Mouse (Mus musculus) c-Kit-positive CD71-negative TER-119-negative erythroid progenitor cells, embryonic 14.5 days (primary cell): ENCODE data around the gene Brpf1.
A peak's percentile ranks its signal among the peaks of the same experiment; 100 is the strongest.
"Not testable (repeated sequence)": the region's sequence is repeated elsewhere in the genome, so short reads cannot be mapped to it uniquely, and the experiment has no call there.

Experiments used
- DNase-seq: peaks from one replicate; pipeline ENCODE4 v3.0.0-alpha.2; 2013; ENCODE audit warnings: low read depth

Brpf1 gene

GRCm38 (mm10) chr6:113306322-113306985 is 483 bp upstream of the Brpf1 start:
- peak; percentile 98 for DNase-seq

DNA sequence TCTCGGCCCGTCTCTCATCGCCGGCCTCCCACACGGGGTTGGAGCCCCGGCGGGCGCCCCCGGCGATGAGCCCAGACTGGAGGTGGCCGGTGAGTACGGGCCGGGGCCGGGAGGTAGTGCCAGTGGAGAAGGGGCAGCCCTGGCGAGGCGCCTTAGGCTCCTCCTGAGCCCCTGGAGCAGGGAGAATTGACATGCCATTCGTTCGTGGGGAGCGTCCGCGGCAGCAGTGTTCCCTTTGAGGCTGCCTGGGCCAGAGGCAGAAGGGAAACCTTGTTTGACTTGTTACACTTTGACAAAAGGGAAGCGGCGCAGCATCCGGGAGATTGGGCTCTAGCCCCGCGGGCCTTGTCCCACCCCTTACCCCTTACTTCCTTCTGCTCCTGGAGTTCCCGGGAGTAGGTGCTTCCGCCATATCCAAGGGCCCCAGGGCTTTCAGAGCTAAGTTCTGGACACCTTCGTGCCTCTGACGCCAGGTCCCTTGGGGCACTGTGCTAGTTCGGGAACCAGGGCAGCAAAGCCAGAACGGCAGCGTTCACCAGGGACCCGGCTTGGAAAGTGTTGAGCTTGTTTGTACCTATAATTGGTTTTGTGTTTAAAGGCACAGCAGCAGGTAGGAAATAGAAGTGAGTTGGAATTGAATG is 664 bp downstream of the Brpf1 start:
- no peak for DNase-seq

DNA sequence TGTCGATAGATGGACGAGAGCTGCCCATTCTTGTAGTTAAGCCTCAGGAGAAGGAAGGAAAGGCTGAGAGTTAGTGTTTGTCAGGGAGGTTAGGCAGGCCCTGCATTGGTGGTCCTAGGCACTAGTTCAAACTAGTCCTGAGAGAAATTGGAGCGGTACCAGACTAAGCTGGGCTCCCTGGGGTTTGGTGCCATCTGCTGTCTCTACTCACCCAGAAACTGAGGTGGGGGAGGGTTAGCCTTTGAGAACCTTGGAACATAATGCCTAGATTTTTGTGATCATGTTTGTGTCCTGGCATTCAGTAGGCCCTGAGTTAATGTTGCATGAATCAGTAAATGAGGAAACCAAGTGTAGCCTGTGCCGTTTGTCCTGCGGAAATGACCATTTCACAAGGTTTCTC is 1.2 kb downstream of the Brpf1 start:
- no peak for DNase-seq

DNA sequence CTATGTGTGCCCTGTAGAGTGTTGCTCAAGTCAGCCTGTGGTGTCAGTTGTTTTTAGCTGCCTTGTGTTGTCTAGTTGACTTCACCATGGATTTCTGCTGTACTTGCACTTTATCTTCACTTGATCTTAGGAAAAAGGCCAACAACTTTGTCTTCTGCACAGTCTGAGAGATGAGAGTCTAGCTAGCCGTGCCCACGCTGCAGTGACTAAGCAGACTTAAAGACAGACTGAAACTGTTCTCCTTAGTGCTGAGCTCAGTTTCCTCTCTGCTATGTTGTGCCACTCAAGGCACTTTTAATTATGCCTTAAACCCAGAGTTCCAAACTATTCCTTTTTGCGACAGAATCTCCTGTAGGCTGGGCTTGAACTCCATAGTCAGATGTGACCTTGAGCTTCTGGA is 9.0 kb downstream of the Brpf1 start:
- DNase-seq: no peak

DNA sequence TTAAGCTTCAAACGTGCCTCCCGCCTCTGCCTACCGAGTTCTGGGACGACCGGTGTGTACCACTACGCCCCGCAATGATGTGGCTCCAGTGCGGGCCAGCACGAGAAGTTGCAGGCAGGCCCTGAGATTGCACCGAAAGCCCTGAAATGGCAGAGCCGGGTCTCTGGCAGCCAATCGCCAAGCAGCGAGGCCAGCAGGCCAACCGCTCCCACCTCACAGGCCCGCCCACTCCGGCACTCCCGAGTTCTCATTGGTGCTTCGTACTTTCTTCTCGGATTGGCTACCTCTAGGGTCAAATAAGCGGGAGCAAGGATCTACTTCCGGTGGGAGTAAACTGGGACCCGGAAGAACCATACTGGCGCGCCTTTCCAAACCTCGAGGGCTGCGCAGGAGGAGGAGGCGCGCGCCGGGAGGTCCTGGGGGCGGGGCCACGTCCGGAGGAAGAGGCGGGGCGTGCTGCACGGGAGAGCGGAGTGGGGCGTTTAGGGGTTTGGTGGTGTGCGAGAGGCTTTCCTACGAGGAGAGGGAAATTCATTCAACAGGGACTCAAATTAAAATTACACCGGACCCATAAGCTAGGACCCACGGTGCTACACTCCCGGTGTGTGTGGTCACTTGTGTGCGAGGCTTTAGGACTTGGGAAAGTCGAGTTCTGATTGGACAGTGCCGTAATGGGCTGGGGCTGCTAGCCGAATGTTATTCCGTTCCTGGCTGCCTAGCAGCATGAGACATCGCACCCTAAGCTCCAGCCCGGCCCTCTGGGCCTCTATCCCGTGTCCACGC is 19.8 kb downstream of the Brpf1 start, which contains the start of gene Ogg1:
Gene Ogg1 (plus strand): TSS at position 440 of the 783 bp plus-strand sequence.
- DNase-seq: peak; percentile 94

DNA sequence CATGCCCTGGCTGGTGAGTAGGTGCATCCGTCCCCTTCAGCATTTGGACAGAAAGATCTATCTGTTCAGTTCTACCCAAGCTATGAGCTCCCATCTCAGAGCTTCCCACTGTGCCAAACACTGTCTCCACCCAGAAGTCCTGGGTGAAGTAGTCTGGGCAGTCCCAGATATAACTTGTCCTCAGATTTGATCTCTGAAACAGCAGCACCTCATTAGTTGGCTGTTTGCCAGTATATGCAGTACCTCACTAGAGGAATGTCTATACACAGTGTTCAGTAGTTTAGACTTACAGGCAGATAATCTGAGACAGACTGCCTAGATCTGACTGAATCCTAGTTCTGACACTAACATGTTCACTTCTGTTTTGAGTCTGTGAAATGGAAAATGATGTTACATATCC is 22.5 kb downstream of the Brpf1 start:
- DNase-seq: no peak

DNA sequence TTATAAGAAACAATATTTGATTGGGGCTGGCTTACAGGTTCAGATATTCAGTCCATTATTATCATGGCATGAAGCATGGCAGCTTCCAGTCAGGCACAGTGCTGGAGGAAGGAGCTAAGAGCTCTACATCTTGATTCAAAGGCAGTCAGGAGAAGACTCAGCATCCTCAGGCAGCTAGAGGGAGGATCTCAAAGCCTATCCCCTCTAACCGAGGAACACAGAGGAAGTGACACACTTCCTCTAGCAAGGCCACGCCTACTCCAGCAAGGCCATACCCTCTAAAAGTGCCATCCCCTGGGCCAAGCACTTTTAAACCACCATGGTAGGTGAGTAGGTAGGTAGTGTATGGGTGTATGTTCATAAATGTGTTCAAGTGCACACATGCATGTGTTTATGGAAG is 23.6 kb downstream of the Brpf1 start:
- DNase-seq: no peak

DNA sequence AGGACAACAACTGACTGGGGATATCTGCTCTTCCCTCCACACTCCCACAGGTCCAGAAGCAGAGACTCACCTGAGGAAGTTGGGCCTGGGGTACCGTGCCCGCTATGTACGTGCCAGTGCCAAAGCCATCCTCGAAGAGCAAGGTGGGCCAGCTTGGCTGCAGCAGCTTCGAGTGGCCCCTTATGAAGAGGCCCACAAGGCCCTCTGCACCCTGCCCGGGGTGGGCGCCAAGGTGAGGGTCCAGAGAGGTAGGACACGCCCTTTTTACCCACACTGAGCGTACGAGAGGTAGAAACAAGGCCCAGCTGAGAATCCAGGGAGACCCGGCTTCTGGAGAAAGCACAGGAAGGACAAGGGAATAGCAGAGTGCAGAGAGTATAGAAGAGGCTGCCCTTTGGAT is 24.8 kb downstream of the Brpf1 start:
- DNase-seq: no peak

GRCm38 (mm10) chr6:113332734-113333133 is 25.8 kb downstream of the Brpf1 start:
- not testable (repeated sequence) for DNase-seq

- DNase-seq: no peak
Observed at GRCm38 (mm10) chr6:113333137-113333950, 26.4 kb downstream of the Brpf1 start.

- DNase-seq: no peak
Observed at GRCm38 (mm10) chr6:113334216-113334615, 27.3 kb downstream of the Brpf1 start.

DNA sequence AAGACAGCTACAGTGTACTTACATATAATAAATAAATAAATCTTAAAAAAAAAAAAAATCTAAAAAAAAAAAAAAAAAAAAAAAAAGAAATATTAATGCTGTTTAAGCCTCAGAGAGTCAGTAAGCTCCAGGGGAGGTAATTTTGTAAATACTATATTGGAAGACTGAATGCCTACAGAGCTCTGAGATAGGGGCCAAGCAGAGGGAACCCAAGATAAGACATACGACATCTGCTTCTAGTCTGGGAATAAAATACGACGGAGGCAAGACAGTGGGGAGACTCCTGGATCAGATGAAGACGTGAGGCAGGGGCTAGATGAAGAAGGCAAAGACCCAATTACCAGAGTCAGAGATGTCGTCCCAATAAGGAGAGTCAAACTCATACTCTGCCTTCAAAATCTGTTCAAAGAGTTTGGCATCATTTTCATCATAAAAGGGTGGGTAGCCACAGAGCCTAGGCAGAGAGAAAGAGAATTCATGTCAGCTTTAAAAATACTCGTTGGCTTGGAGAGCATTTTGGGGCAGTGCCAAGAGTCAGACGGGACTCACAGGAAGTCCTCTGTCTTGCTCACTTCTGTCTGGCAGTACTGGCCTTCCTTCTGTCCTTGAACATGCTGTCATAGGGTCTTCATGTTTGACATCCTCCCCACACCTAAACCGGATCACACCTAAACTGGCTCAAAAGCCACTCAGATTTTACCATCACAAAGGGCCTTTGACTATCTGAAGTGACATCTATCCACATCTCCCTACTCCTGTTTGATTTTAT is 30.1 kb downstream of the Brpf1 start:
- no peak for DNase-seq

DNA sequence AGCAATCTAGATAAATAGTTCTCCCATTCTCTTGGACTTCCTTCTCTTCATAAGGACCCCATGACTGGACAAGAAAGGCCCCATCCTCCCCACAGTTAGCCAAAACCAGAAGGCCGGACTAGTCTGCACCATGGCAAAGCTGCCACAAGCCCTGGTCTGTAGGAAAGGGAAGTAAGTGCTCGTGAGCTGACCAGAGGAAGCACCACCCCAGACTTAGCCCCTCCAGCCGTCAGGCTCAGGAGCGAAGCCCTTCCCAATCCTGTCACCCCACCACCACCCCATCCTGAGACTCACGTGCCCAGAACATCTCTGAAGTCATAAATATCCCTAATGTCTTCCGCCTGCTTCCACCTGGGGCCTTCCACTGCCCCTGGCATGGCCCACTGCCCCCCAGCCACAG is 34.6 kb downstream of the Brpf1 start:
- DNase-seq: no peak

- DNase-seq: no peak
Observed at GRCm38 (mm10) chr6:113342297-113342696, 35.4 kb downstream of the Brpf1 start.

DNA sequence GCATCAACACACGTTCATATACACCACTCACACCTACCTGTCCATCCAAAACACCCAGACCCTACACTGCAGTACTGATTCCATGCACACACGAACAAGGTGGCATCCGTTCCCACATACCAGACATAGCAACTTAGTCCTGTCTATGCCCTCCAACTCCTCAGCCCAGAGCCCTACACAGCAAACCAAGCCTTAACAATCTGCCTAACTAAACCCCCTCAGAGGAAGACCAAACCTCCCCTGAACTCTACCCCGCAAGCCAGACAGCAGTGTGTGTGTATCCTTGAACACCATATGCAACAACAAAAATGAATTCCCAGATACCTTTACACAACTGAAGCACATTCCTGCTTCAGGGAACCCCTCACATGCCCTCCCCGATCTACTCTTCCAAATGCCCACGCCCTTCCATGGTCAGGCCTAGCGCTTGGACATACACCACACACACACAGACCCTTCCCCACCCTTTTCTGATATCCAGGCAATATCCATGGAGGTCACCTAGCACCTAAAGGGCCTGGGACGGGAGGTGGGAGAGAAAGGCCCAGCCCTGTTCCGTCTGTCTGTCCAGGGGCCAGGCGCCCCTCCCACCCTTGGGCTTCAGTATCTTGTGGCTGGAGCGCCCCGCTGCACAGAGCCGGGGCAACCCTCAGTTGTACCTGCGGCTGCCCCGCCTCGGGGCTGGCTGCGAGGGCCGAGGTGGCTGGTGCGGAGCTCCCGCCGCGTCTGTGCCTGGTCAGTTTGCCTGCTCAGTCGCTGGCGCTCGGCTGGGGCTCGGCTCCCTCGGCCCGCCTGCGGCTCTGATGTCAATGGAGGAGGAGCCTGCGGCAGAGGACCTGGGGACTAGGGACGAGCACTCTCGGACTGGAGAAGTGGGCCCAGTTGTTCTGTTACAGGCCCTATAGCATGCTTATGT is 36.5 kb downstream of the Brpf1 start, which contains the start of gene Camk1:
Gene Camk1 (minus strand): TSS at position 808 of the 916 bp plus-strand sequence.
- peak; percentile 44 for DNase-seq

DNA sequence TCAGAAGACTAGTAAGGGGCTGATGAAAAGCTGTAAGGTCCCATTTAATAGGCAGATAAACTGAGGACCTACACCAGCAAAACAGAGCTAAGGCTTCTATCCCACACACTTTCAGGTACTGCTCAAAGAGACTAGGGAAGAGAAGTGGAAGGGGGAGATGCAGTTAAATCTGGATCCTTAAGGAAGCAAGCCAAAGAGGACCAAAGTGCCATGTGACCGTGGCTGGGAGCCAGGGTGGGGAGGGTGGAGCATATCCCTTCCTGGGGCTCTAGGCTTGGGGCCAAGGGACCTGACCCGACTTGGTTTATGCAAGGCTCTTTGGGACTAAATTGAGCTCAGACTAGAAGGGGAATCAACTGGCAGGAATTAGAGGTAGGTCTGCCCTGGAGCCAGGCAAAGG is 37.4 kb downstream of the Brpf1 start:
- no peak for DNase-seq

DNA sequence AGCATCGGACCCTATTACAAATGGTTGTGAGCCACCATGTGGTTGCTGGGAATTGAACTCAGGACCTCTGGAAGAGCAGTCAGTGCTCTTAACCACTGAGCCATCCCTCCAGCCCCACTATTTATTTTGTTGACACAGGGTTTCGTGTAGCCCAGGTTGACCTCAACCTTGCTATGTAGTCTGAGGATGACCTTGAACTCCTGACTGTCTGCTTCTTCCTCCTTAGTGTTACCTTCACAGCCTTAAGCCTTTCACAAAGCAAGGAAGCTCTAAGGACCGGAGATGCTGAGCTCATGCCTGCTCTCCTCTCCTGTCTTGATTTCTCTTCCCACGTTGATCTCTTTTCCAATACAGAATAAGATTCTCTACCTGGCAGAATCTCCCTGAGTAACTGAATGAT is 40.0 kb downstream of the Brpf1 start:
- no peak for DNase-seq

GRCm38 (mm10) chr6:113350538-113350937 is 43.6 kb downstream of the Brpf1 start:
- no peak for DNase-seq

DNA sequence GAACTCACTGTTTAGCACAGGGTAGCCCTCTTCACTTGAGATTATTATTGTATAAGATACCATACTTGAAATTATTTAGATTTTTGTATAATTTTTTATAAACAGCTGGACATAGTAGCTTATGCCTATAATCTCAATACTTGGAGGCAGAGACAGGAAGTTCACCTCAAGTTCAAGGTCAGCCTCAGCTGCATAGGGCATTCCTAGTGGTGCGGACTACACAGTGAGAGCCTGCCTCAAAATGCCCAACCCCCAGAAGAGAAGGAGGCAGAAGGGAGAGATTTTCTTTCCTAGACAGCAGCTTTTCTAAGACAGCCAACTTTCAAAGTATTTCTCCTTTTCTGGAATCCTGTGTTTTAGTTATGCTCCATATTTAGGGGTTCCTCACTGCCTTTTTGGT is 44.2 kb downstream of the Brpf1 start:
- no peak for DNase-seq

DNA sequence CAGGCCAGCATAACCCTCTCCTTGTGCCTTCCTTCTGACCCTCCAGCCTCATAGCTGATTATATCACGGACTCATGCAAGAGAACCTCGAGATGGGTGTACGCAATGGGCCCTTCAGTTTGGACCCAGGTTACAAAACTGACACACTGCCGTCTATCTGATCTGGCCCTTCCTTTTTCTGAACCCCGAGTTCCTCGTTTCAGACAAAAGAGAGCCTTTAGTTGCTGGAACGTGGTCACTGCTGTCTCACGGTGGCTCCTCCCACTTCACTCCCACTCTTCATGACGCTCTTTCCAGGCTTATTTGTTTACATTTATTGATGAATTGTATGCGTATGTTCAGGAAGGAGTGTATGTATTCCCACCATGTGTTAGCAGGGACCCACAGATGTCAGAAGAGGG is 44.7 kb downstream of the Brpf1 start:
- no peak for DNase-seq
